Mouse (Mus musculus): ENCODE data around the gene Myh9. TPM values are rescaled to one million over a fixed set of nuclear protein-coding genes. Genes with fewer than 3 reads are reported as not detected.
"Not testable (repeated sequence)": the region's sequence is repeated elsewhere in the genome, so short reads cannot be mapped to it uniquely, and the experiment has no call there.

The Myh9 gene
- polyA plus RNA-seq, 1 experiment from 2014 or later, result 59.3 TPM

- Histone ChIP-seq H3K27ac (ENCODE audit: low read length) (no peak overlapping the region), H3K27me3 (replicated peaks; ENCODE audit: insufficient read depth, low read length) (no peaks in the 10 kb centered on the region), H3K9me3 (ENCODE audit: low read length) (no peaks in the 10 kb centered on the region), H3K4me2 (replicated peaks; ENCODE audit: low read depth, low read length) (no peak overlapping the region), H3K9ac (replicated peaks; ENCODE audit: low read depth) (no peak overlapping the region), H3K4me3 (ENCODE audit: low read depth, low read length) (no peak overlapping the region), H3K36me3 (ENCODE audit: insufficient read depth, low read length) (no peaks in the 10 kb centered on the region), H3K4me1 (ENCODE audit: insufficient read depth, low read depth, low read length) (peaks cover 10% of the 10 kb centered on the region; the same call in 1 of the 2 replicates)
- DNase-seq (ENCODE audit: low spot score), result no peak
- 57% methylated on average over 3 of the region's 3 CpGs for WGBS
- no peak for ATAC-seq
- TF ChIP-seq CTCF (IDR thresholded peaks at IDR 0.05) (no peak), EP300 (IDR thresholded peaks at IDR 0.05) (no peak)
Measured at GRCm38 (mm10) chr15:77847826-77848225, 5.9 kb upstream of the Myh9 start.

GRCm38 (mm10) chr15:77847108-77847507 lies 5.1 kb upstream of the Myh9 start:
- H3K4me3 ChIP-seq (ENCODE audit: low read depth, low read length), result no peak overlapping the region
- DNase-seq (ENCODE audit: low spot score), result no peak
- no peak overlapping the region for H3K27ac ChIP-seq (ENCODE audit: low read length)
- no peak overlapping the region for H3K4me2 ChIP-seq (replicated peaks; ENCODE audit: low read depth, low read length)
- no peak overlapping the region for H3K9ac ChIP-seq (replicated peaks; ENCODE audit: low read depth)
- 77% methylated on average over 3 of the region's 3 CpGs for WGBS
- peaks cover 10% of the 10 kb centered on the region; the same call in 1 of the 2 replicates for H3K4me1 ChIP-seq (ENCODE audit: insufficient read depth, low read depth, low read length)
- no peak for TF ChIP-seq EP300 (IDR thresholded peaks at IDR 0.05)
- no peak for TF ChIP-seq CTCF (IDR thresholded peaks at IDR 0.05)
- ATAC-seq, result no peak
- H3K9me3 ChIP-seq (ENCODE audit: low read length), result no peaks in the 10 kb centered on the region
- no peaks in the 10 kb centered on the region for H3K36me3 ChIP-seq (ENCODE audit: insufficient read depth, low read length)
- no peaks in the 10 kb centered on the region for H3K27me3 ChIP-seq (replicated peaks; ENCODE audit: insufficient read depth, low read length)

DNA sequence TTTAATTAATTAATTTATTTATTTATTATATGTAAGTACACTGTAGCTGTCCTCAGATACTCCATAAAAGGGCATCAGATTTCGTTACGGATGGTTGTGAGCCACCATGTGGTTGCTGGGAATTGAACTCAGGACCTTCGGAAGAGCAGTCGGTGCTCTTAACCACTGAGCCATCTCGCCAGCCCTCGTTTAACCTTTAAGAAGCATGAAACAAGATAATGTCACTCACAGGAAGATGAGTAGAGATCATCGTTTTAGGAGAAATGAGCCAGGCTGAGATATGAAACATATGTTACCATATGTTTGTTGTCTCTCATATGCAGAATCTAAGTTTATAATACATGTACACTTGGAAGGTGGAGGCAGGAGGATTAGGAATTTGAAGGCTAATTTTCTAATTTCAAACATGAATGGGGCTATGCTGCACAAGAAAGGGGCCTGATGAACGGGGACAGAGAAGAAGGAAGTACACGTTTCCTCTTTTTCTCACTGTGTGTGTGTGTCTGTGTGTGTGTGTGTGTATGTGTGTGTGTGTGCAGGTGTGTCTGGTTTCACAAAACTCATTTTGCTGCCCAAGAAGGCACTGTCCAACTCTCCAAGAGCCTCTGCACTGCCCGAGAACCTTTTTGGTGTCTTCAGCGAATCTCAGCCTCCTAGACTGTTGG lies 4.1 kb upstream of the Myh9 start:
- WGBS, result 77% methylated on average over 11 of the region's 11 CpGs
- not testable (repeated sequence) for ATAC-seq

GRCm38 (mm10) chr15:77844955-77845635 lies 3.1 kb upstream of the Myh9 start:
- Histone ChIP-seq H3K4me2 (replicated peaks; ENCODE audit: low read depth, low read length) (no peak overlapping the region), H3K9me3 (ENCODE audit: low read length) (no peaks in the 10 kb centered on the region), H3K4me1 (ENCODE audit: insufficient read depth, low read depth, low read length) (peaks cover 11% of the 10 kb centered on the region; the same call in 1 of the 2 replicates), H3K36me3 (ENCODE audit: insufficient read depth, low read length) (no peaks in the 10 kb centered on the region), H3K4me3 (ENCODE audit: low read depth, low read length) (no peak overlapping the region), H3K27ac (ENCODE audit: low read length) (no peak overlapping the region), H3K9ac (replicated peaks; ENCODE audit: low read depth) (no peak overlapping the region), H3K27me3 (replicated peaks; ENCODE audit: insufficient read depth, low read length) (no peaks in the 10 kb centered on the region)
- TF ChIP-seq EP300 (IDR thresholded peaks at IDR 0.05) (no peak), CTCF (IDR thresholded peaks at IDR 0.05) (no peak)
- 80% methylated on average over 16 of the region's 16 CpGs for WGBS
- no peak for DNase-seq (ENCODE audit: low spot score)
- ATAC-seq, result no peak

More for the DNA sequence above, 4.1 kb upstream of the Myh9 start:
- not testable (repeated sequence) for H3K9ac ChIP-seq (replicated peaks; ENCODE audit: low read depth); H3K27ac ChIP-seq (ENCODE audit: low read length); DNase-seq (ENCODE audit: low spot score); H3K4me2 ChIP-seq (replicated peaks; ENCODE audit: low read depth, low read length); H3K27me3 ChIP-seq (replicated peaks; ENCODE audit: insufficient read depth, low read length); H3K4me3 ChIP-seq (ENCODE audit: low read depth, low read length); H3K36me3 ChIP-seq (ENCODE audit: insufficient read depth, low read length); H3K9me3 ChIP-seq (ENCODE audit: low read length)
- peaks cover 10% of the 10 kb centered on the region; the same call in 1 of the 2 replicates for H3K4me1 ChIP-seq (ENCODE audit: insufficient read depth, low read depth, low read length)

- no peak overlapping the region for H3K9ac ChIP-seq (replicated peaks; ENCODE audit: low read depth)
- H3K4me2 ChIP-seq (replicated peaks; ENCODE audit: low read depth, low read length), result no peak overlapping the region
- no peaks in the 10 kb centered on the region for H3K27me3 ChIP-seq (replicated peaks; ENCODE audit: insufficient read depth, low read length)
- peak; percentile 40; the same call in 1 of the 2 replicates for TF ChIP-seq EP300 (IDR thresholded peaks at IDR 0.05)
- TF ChIP-seq CTCF (IDR thresholded peaks at IDR 0.05), result no peak
- no peak for ATAC-seq
- no peak overlapping the region for H3K27ac ChIP-seq (ENCODE audit: low read length)
- peaks cover 18% of the 10 kb centered on the region; the same call in 1 of the 2 replicates for H3K4me1 ChIP-seq (ENCODE audit: insufficient read depth, low read depth, low read length)
- WGBS, result 48% methylated on average over 6 of the region's 6 CpGs
- H3K9me3 ChIP-seq (ENCODE audit: low read length), result no peaks in the 10 kb centered on the region
- no peak overlapping the region for H3K4me3 ChIP-seq (ENCODE audit: low read depth, low read length)
- no peaks in the 10 kb centered on the region for H3K36me3 ChIP-seq (ENCODE audit: insufficient read depth, low read length)
- no peak for DNase-seq (ENCODE audit: low spot score)
Measured at GRCm38 (mm10) chr15:77844048-77844447, 2.1 kb upstream of the Myh9 start.

DNA sequence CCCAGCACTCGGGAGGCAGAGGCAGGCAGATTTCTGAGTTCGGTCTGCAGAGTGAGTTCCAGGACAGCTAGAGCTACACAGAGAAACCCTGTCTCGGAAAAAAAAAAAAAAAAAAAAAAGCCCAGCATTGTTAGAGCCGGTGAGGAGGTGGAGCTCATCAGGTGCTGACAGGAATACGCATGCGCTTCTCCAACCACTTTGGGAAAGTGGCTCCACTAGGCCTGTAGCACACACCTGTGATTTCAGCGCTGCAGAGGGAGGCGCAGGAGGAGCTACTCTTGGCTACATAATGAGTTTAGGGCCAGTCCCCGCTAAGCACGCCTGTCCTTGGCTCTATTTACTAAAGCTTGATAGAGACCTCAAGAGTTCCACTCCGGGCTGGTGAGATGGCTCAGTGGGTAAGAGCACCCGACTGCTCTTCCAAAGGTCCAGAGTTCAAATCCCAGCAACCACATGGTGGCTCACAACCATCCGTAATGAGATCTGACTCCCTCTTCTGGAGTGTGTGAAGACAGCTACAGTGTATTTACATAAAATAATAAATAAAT lies 1.6 kb upstream of the Myh9 start:
- Histone ChIP-seq H3K27ac (ENCODE audit: low read length) (peak overlapping the region; percentile 84), H3K4me1 (ENCODE audit: insufficient read depth, low read depth, low read length) (peaks cover 15% of the 10 kb centered on the region; the same call in 1 of the 2 replicates)
- not testable (repeated sequence) for H3K36me3 ChIP-seq (ENCODE audit: insufficient read depth, low read length); H3K4me2 ChIP-seq (replicated peaks; ENCODE audit: low read depth, low read length); H3K9ac ChIP-seq (replicated peaks; ENCODE audit: low read depth); H3K4me3 ChIP-seq (ENCODE audit: low read depth, low read length); H3K9me3 ChIP-seq (ENCODE audit: low read length); ATAC-seq; H3K27me3 ChIP-seq (replicated peaks; ENCODE audit: insufficient read depth, low read length)
- 55% methylated on average over 12 of the region's 13 CpGs for WGBS
- peak; percentile 88 for DNase-seq (ENCODE audit: low spot score)

Data from lung, postnatal 0 days (tissue).